Mouse (Mus musculus) retina, postnatal 7 days (tissue): ENCODE results near the gene Fbxo21.

Source experiments
- DNase-seq: peaks from one replicate; pipeline ENCODE4 v3.0.0-alpha.2; 2012; ENCODE audit warnings: low read depth, low spot score

Gene Fbxo21

GRCm38 (mm10) chr5:118023053-118023452 lies 46.5 kb downstream of the Fbxo21 start:
- no peak for DNase-seq

- DNase-seq = no peak
Observed at GRCm38 (mm10) chr5:118025880-118026279, 49.4 kb downstream of the Fbxo21 start.

- DNase-seq = no peak
Observed at GRCm38 (mm10) chr5:118026343-118026742, 49.8 kb downstream of the Fbxo21 start.

GRCm38 (mm10) chr5:118027101-118027697 lies 50.7 kb downstream of the Fbxo21 start:
- DNase-seq = no peak

GRCm38 (mm10) chr5:118027698-118028190 lies 51.2 kb downstream of the Fbxo21 start, which contains the start of gene Tesc:
TSS of gene Tesc (plus strand) at chr5:118027743.
- no peak for DNase-seq

- DNase-seq = no peak
Observed at GRCm38 (mm10) chr5:118028191-118029034, 51.9 kb downstream of the Fbxo21 start.

GRCm38 (mm10) chr5:118029035-118029408 lies 52.5 kb downstream of the Fbxo21 start:
- DNase-seq = no peak

GRCm38 (mm10) chr5:118029420-118029819 lies 52.9 kb downstream of the Fbxo21 start:
- no peak for DNase-seq

- no peak for DNase-seq
Observed at GRCm38 (mm10) chr5:118030022-118030675, 53.6 kb downstream of the Fbxo21 start.

GRCm38 (mm10) chr5:118031059-118031458 lies 54.5 kb downstream of the Fbxo21 start:
- DNase-seq = no peak

GRCm38 (mm10) chr5:118031508-118031907 lies 55.0 kb downstream of the Fbxo21 start:
- no peak for DNase-seq

GRCm38 (mm10) chr5:118033328-118033727 lies 56.8 kb downstream of the Fbxo21 start:
- DNase-seq = no peak

GRCm38 (mm10) chr5:118033740-118034139 lies 57.2 kb downstream of the Fbxo21 start:
- DNase-seq = no peak

- no peak for DNase-seq
Observed at GRCm38 (mm10) chr5:118034632-118035031, 58.1 kb downstream of the Fbxo21 start.

- no peak for DNase-seq
Observed at GRCm38 (mm10) chr5:118035786-118036185, 59.3 kb downstream of the Fbxo21 start.

- DNase-seq = no peak
Observed at GRCm38 (mm10) chr5:118036888-118037797, 60.6 kb downstream of the Fbxo21 start.

GRCm38 (mm10) chr5:118037798-118038484 lies 61.4 kb downstream of the Fbxo21 start:
- DNase-seq = peak; percentile 58

- DNase-seq = no peak
Observed at GRCm38 (mm10) chr5:118039241-118039668, 62.7 kb downstream of the Fbxo21 start.

GRCm38 (mm10) chr5:118042599-118042998 lies 66.1 kb downstream of the Fbxo21 start:
- DNase-seq = no peak

- no peak for DNase-seq
Observed at GRCm38 (mm10) chr5:118043761-118044160, 67.2 kb downstream of the Fbxo21 start.

- no peak for DNase-seq
Observed at GRCm38 (mm10) chr5:118044907-118045306, 68.4 kb downstream of the Fbxo21 start.
